Mouse (Mus musculus) liver, adult 2 months (tissue): ENCODE data around the gene Eif4g2. TPM values are rescaled to one million over a fixed set of nuclear protein-coding genes. Genes with fewer than 3 reads are reported as not detected.

ENCODE experiments used
- DNase-seq: peaks from one replicate; pipeline ENCODE4 v3.0.0-alpha.2; 2011; ENCODE audit warnings: low read depth, low spot score; ENCODE audit errors: extremely low read depth
- H3K27ac ChIP-seq: fragments of 200-500 bp; replicated peaks from 2 replicates; pipeline ENCODE4 v1.5.1; 2012; ENCODE audit warnings: low read depth, mild to moderate bottlenecking, control low read depth, inconsistent platforms, low read length; ENCODE audit not compliant: insufficient read depth
- H3K27me3 ChIP-seq: fragments of 200-500 bp; 2 replicates; pipeline ENCODE4 v1.6.1; 2012; ENCODE audit warnings: mild to moderate bottlenecking, moderate library complexity, low read length, inconsistent platforms; ENCODE audit not compliant: control insufficient read depth, insufficient read depth
- H3K36me3 ChIP-seq: fragments of 200-500 bp; 2 replicates; pipeline ENCODE4 v1.6.1; 2012; ENCODE audit warnings: low read length, inconsistent platforms; ENCODE audit not compliant: control insufficient read depth, insufficient read depth
- H3K4me1 ChIP-seq: fragments of 200-500 bp; 2 replicates; pipeline ENCODE4 v1.6.1; 2011; ENCODE audit warnings: low read length; ENCODE audit not compliant: control insufficient read depth, insufficient read depth
- H3K4me3 ChIP-seq: fragments of 200-500 bp; 2 replicates; pipeline ENCODE4 v1.5.1; 2011; ENCODE audit warnings: low read depth, mild to moderate bottlenecking, control low read depth, low read length, moderate library complexity; ENCODE audit not compliant: insufficient read depth
- H3K79me2 ChIP-seq: fragments of 200-500 bp; 2 replicates; pipeline ENCODE4 v1.6.1; 2012; ENCODE audit warnings: inconsistent platforms, mild to moderate bottlenecking, low read length, moderate library complexity; ENCODE audit not compliant: control insufficient read depth, insufficient read depth
- H3K9ac ChIP-seq: fragments of 200-500 bp; 2 replicates; pipeline ENCODE4 v1.6.1; 2012; ENCODE audit warnings: low read depth, mild to moderate bottlenecking, control low read depth, inconsistent platforms, low read length
- CTCF ChIP-seq: fragments of 200-500 bp; IDR thresholded peaks from 2 replicates; pipeline ENCODE4 v1.5.1; 2011; ENCODE audit warnings: low read depth, low read length, control low read depth
- POLR2A ChIP-seq: fragments of 200-500 bp; IDR thresholded peaks from 2 replicates; pipeline ENCODE4 v1.6.1; 2011; ENCODE audit warnings: low read length, control low read depth; ENCODE audit not compliant: insufficient read depth; ENCODE audit errors: extremely low read depth
- WGBS: fragments of 180-500 bp; shearing (Covaris S2); methylation state at CpG from one replicate; pipeline ENCODE4 v1.1.7; 2018; 5-methylcytosine and 5-hydroxymethylcytosine counted together
- polyA plus RNA-seq: library from polyadenylated mRNA; depleted of rRNA; stranded (reverse); fragments of >200 nt; gene quantifications from 2 replicates; pipeline ENCODE4 v1.2.3, GENCODE M21; 2012; rRNA removed
- total RNA-seq: library from RNA; depleted of rRNA; stranded (reverse); fragments of >200 nt; gene quantifications from 2 replicates; pipeline ENCODE4 v1.2.3, GENCODE M21; 2014; rRNA removed

The Eif4g2 gene
- total and polyA plus RNA-seq, 2 experiments: 64.7 to 210 TPM

DNA sequence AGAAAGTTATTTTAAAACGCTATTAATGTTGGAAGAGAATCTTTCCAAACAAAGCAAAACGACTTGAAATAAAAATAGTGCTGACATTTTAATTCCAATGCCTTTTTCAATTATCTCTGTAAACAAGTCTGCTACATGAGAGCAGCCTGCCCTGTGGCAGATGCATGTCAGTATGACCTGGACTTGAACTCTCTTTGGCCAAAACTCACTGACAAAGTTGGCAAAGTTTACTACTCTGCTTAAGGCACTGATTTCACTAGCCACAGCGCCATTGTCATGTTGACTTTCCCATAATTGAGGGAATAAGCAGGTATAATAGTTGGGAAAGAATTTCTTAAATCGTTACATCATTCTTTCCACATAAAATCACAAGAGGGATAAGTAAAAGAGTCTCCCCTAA lies 62.0 kb downstream of the Eif4g2 start:
- H3K4me3 ChIP-seq: no peak overlapping the region
- H3K27me3 ChIP-seq: no peaks in the 10 kb centered on the region
- no peak overlapping the region for H3K27ac ChIP-seq
- peak; percentile 64 for DNase-seq
- peaks cover 4% of the 10 kb centered on the region; the same call in 1 of the 2 replicates for H3K4me1 ChIP-seq
- no peak overlapping the region for H3K9ac ChIP-seq
- H3K36me3 ChIP-seq: no peaks in the 10 kb centered on the region
- TF ChIP-seq POLR2A (no peak), CTCF (no peak)
- 51% methylated on average over 4 of the region's 4 CpGs for WGBS
- H3K79me2 ChIP-seq: no peaks in the 10 kb centered on the region

Other genes with a start within 250 kb of the Eif4g2 start
- 63.4 and 64.1 TPM in 2 replicates for gene Rnf141, start 238.6 kb downstream of the Eif4g2 start, total RNA-seq
- gene Rnf141, start 238.6 kb downstream of the Eif4g2 start, polyA plus RNA-seq: 20.6 and 24.1 TPM in 2 replicates
- 6.4 and 16.8 TPM in 2 replicates for gene Lyve1, start 219.8 kb downstream of the Eif4g2 start, total RNA-seq
- 4.5 and 7.8 TPM in 2 replicates for gene Lyve1, start 219.8 kb downstream of the Eif4g2 start, polyA plus RNA-seq
- gene Mrvi1, start 100.6 kb downstream of the Eif4g2 start, total RNA-seq: 0.55 and 1.2 TPM in 2 replicates
- 1.1 and 1.3 TPM in 2 replicates for gene Mrvi1, start 100.6 kb downstream of the Eif4g2 start, polyA plus RNA-seq
- 17.1 and 17.3 TPM in 2 replicates for gene Ctr9, start 54.1 kb downstream of the Eif4g2 start, total RNA-seq
- gene Ctr9, start 54.1 kb downstream of the Eif4g2 start, polyA plus RNA-seq: 4.1 and 6.0 TPM in 2 replicates